Mouse (Mus musculus) liver, embryonic 11.5 days (tissue): ENCODE data around the gene Ubash3a. TPM values are rescaled to one million over a fixed set of nuclear protein-coding genes. Genes with fewer than 3 reads are reported as not detected.

ENCODE experiments used
- ATAC-seq: fragments of 200-750 bp; cut with Nextera tagmentation; replicated peaks from 2 replicates; pipeline ENCODE4 v1.8.0; 2017; ENCODE audit warnings: moderate number of reproducible peaks, mild to moderate bottlenecking, moderate TSS enrichment, moderate library complexity; ENCODE audit not compliant: low FRiP score
- DNase-seq: peaks from one replicate; pipeline ENCODE4 v3.0.0-alpha.2; 2017; ENCODE audit warnings: low spot score
- H3K27ac ChIP-seq: fragments of 300-500 bp; sonication (generic); 2 replicates; pipeline ENCODE4 v1.5.1; 2014; ENCODE audit warnings: mild to moderate bottlenecking, low read depth, low read length, control low read depth
- H3K27me3 ChIP-seq: fragments of 300-500 bp; sonication (generic); replicated peaks from 2 replicates; pipeline ENCODE4 v1.6.1; 2014; ENCODE audit warnings: low read length, mixed read lengths; ENCODE audit not compliant: control insufficient read depth, insufficient read depth
- H3K36me3 ChIP-seq: fragments of 300-500 bp; sonication (generic); 2 replicates; pipeline ENCODE4 v1.6.1; 2014; ENCODE audit warnings: mild to moderate bottlenecking, low read length, moderate library complexity, mixed read lengths; ENCODE audit not compliant: control insufficient read depth, insufficient read depth
- H3K4me1 ChIP-seq: fragments of 300-500 bp; sonication (generic); replicated peaks from 2 replicates; pipeline ENCODE4 v1.6.1; 2014; ENCODE audit warnings: low read length, mixed read lengths; ENCODE audit not compliant: control insufficient read depth, insufficient read depth
- H3K4me2 ChIP-seq: fragments of 300-500 bp; sonication (generic); 2 replicates; pipeline ENCODE4 v1.6.1; 2014; ENCODE audit warnings: mild to moderate bottlenecking, control low read depth, moderate library complexity
- H3K4me3 ChIP-seq: fragments of 300-500 bp; sonication (generic); 2 replicates; pipeline ENCODE4 v1.5.1; 2014; ENCODE audit warnings: low read depth, low read length, control low read depth
- H3K9ac ChIP-seq: fragments of 300-500 bp; sonication (generic); 2 replicates; pipeline ENCODE4 v1.6.1; 2014; ENCODE audit warnings: low read depth, low read length, control low read depth
- H3K9me3 ChIP-seq: fragments of 300-500 bp; sonication (generic); 2 replicates; pipeline ENCODE4 v1.6.1; 2016; ENCODE audit warnings: low read length, inconsistent platforms, mixed read lengths; ENCODE audit not compliant: control insufficient read depth
- WGBS: fragments of 180-500 bp; shearing (Covaris S2); extraction: QIAGEN DNeasy Blood & Tissue Kit; methylation state at CpG from one replicate; pipeline ENCODE4 v1.1.7; 2014; 5-methylcytosine and 5-hydroxymethylcytosine counted together
- polyA plus RNA-seq: library from polyadenylated mRNA; unstranded; fragments of >200 nt; fragmentation: Nextera tagmentation; extraction: Ambion mirVana; gene quantifications from 2 replicates; pipeline ENCODE4 v1.2.1, GENCODE M21; 2014

Ubash3a gene
- polyA plus RNA-seq, 1 experiment from 2014 or later: 37.9 TPM

DNA sequence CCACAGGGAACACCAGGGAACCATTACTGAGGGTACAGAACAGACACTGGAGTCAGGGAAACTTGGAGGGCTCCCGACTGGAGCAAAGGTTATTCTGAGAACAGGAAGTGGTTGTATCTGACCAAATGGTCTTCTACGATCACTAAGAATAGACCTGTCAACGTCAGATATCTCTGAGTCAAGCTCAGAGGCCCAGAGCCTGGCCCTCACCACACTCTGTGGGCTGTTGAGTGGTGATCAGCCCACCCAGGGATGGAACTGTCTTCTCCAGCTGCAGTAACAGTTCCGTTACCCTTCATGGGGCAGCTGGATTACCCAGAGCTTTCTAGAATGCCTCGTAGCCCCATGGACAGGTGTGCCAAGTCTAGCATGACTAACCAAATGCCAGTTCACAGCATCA is 37.6 kb downstream of the Ubash3a start:
- peaks cover 3% of the 10 kb centered on the region; the same call in 1 of the 2 replicates for H3K4me1 ChIP-seq
- no peak overlapping the region for H3K4me3 ChIP-seq
- DNase-seq: no peak
- ATAC-seq: no peak
- no peak overlapping the region for H3K27ac ChIP-seq
- H3K4me2 ChIP-seq: no peak overlapping the region
- H3K36me3 ChIP-seq: peaks cover 3% of the 10 kb centered on the region; the same call in 1 of the 2 replicates
- H3K9me3 ChIP-seq: no peaks in the 10 kb centered on the region
- WGBS: 40% methylated on average over 5 of the region's 5 CpGs
- H3K27me3 ChIP-seq: no peaks in the 10 kb centered on the region
- no peak overlapping the region for H3K9ac ChIP-seq

DNA sequence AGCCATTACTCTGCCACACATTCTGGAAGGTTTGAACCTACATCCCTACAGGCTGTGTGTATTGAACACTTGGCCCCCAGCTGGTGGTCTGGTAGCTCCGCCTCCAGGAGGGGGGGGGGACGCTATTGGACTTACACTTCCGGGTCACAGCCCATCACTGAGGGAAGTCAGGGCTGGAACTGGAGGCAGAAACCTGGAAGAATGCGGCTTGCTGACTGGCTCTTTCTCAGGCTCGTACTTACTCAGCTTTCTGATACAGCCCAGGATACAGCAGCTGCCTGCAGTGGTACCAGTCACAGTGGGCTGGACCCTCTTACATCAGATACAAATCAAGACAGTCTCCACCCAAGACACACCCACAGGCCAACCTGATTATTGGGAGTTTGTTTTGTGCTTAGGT is 39.5 kb downstream of the Ubash3a start:
- DNase-seq (no peak), ATAC-seq (no peak)
- H3K36me3 ChIP-seq: no peaks in the 10 kb centered on the region
- no peaks in the 10 kb centered on the region for H3K27me3 ChIP-seq
- 40% methylated on average over 5 of the region's 5 CpGs for WGBS
- H3K4me1 ChIP-seq: peaks cover 3% of the 10 kb centered on the region; the same call in 1 of the 2 replicates
- H3K4me2 ChIP-seq: no peak overlapping the region
- no peak overlapping the region for H3K27ac ChIP-seq
- H3K9me3 ChIP-seq: no peaks in the 10 kb centered on the region
- H3K4me3 ChIP-seq: no peak overlapping the region
- H3K9ac ChIP-seq: no peak overlapping the region

DNA sequence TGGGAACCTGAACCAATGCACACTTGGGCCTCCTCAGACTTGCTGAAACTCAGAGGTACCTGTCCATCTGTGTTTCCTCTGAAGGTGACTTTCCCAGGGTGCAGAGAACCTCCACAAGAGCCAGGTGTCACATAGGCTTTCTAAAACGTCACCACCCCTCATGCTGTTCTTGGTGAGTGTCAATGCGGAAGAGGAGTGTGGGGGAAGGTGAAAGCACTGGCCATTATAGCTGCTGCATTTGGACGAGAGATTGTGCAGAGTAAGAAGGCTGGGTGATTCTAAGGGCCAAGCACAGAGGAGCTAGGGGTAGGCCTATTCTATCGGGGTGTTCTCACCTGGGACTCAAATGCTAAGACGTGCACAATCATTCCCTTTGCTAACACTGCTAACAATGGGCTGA is 46.3 kb downstream of the Ubash3a start:
- no peaks in the 10 kb centered on the region for H3K27me3 ChIP-seq
- no peaks in the 10 kb centered on the region for H3K36me3 ChIP-seq
- no peak overlapping the region for H3K9ac ChIP-seq
- ATAC-seq (no peak), DNase-seq (no peak)
- H3K4me3 ChIP-seq: no peak overlapping the region
- H3K9me3 ChIP-seq: no peaks in the 10 kb centered on the region
- no peak overlapping the region for H3K4me2 ChIP-seq
- no peaks in the 10 kb centered on the region for H3K4me1 ChIP-seq
- no peak overlapping the region for H3K27ac ChIP-seq
- WGBS: 66% methylated on average over 5 of the region's 5 CpGs

DNA sequence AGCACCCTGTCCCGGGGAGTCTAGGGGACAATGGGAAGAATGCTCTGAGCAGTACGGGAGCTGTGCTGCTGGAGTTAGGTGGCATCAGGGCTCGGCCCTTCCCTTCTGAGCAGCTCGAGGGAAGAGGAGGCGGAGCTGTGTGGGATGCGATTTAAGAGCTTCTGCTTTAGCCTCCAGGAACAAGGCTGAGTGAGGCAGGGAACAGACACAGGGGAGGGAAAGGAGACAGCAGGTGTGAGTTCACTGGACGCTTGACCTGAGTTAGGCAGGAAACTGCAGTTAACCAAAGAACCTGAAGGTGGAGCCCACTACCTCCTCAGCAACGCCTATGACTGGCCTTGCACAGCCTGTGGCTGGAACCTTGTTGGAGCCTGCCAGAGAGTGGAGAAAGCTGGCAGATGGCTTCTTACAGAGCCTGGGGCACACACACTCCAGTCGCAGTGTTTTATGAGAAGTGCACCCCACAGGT is 46.8 kb downstream of the Ubash3a start:
- no peak overlapping the region for H3K27ac ChIP-seq
- 25% methylated on average over 9 of the region's 9 CpGs for WGBS
- no peaks in the 10 kb centered on the region for H3K9me3 ChIP-seq
- DNase-seq (peak; percentile 48), ATAC-seq (peak; percentile 41; the same call in 1 of the 2 replicates)
- no peaks in the 10 kb centered on the region for H3K27me3 ChIP-seq
- H3K4me3 ChIP-seq: no peak overlapping the region
- H3K36me3 ChIP-seq: no peaks in the 10 kb centered on the region
- H3K4me2 ChIP-seq: no peak overlapping the region
- H3K9ac ChIP-seq: no peak overlapping the region
- no peaks in the 10 kb centered on the region for H3K4me1 ChIP-seq

DNA sequence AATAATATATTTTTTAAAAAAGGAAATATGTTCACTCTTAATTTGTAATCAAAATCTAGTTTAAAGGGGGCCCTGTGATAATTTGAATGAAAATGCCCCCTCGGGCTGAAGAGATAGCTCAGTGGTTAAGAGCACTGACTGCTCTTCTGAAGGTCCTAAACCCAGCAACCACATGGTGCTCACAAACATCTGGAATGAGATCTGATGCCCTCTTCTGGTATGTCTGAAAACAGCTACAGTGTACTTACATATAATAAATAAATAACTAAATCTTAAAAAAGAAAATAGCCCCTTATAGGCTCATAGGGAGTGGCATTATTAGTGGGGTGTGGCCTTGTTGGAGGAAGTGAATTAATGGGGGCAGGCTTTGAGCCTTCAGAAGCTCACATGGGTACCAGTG is 49.5 kb downstream of the Ubash3a start:
- no peak overlapping the region for H3K4me2 ChIP-seq
- no peaks in the 10 kb centered on the region for H3K27me3 ChIP-seq
- no peak overlapping the region for H3K4me3 ChIP-seq
- H3K9me3 ChIP-seq: no peaks in the 10 kb centered on the region
- WGBS: 76% methylated on average over 1 of the region's 1 CpGs
- H3K36me3 ChIP-seq: no peaks in the 10 kb centered on the region
- H3K27ac ChIP-seq: no peak overlapping the region
- no peak overlapping the region for H3K9ac ChIP-seq
- ATAC-seq: no peak
- DNase-seq: no peak
- H3K4me1 ChIP-seq: no peaks in the 10 kb centered on the region

DNA sequence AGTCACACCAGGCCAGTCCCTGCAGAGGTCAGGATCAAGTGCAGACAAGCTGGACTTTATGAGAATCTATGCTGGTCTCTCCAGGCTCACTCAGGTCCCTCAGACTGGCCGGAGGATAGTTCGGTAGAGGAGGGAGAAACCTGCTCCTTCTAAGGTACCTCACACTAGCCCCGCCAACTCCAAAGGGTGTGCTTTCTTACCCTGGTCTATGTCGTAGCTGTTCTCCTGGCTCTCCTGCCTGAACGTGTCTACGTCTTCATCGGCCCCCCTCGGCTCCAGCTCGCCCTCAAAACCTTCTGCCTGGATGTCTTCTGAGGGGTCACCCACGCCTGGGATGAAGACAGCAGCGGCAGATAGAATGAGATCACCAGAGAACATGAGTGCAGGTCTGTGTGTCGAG is 50.2 kb downstream of the Ubash3a start:
- Histone ChIP-seq H3K27ac (no peak overlapping the region), H3K4me2 (no peak overlapping the region), H3K27me3 (no peaks in the 10 kb centered on the region), H3K9ac (no peak overlapping the region), H3K4me3 (no peak overlapping the region), H3K36me3 (no peaks in the 10 kb centered on the region), H3K9me3 (no peaks in the 10 kb centered on the region), H3K4me1 (no peaks in the 10 kb centered on the region)
- ATAC-seq (no peak), DNase-seq (no peak)
- 88% methylated on average over 12 of the region's 12 CpGs for WGBS

DNA sequence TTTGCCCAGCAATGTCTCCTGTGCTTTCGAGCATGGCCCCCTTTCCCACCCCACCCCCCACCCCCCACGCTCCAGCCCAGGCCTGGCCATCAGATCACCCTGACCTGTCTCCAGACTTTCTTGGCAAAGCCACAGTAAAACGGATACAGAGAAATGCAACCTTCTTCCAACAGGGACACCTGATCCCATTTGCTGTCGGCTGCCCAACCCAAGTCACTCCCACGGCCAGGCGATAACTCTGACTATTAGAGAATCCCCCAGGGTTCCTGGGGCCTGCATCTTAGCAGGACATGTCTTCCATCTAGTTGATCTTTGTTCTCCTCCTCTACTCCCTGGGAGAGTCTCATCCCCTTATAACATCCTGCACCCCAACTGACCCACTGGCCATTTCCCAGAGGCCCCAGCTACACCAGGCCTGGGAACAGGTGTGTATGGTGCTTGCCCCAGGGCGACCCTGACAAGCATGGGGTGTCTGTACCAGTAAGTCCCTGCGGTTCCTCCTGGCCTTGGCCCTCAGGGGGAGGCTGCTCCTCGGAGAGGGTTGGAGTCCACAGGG is 50.7 kb downstream of the Ubash3a start:
- Histone ChIP-seq H3K36me3 (no peaks in the 10 kb centered on the region), H3K4me1 (no peaks in the 10 kb centered on the region), H3K9me3 (no peaks in the 10 kb centered on the region), H3K4me2 (no peak overlapping the region), H3K27ac (no peak overlapping the region), H3K27me3 (no peaks in the 10 kb centered on the region), H3K4me3 (no peak overlapping the region), H3K9ac (no peak overlapping the region)
- DNase-seq (no peak), ATAC-seq (no peak)
- WGBS: 77% methylated on average over 9 of the region's 9 CpGs

DNA sequence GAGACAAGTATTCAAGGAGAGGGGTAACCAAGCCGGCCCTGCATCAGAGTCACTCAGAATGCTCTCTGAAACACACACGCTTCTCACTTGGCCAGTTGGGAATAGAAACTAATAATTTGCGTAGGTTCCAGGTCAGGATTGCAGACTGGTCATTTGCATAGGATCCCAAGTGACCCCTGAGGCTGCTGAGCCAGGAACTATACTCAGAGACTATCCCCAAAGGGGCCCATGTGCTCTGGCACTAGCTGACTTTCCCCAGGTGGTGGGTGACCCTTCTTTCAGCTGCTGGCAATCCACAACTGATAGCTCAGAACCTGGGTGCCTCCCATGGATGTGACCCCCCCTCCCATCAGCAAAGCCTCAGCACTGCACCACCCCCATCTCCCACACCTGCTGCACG is 51.5 kb downstream of the Ubash3a start:
- H3K36me3 ChIP-seq: no peaks in the 10 kb centered on the region
- 90% methylated on average over 4 of the region's 4 CpGs for WGBS
- DNase-seq (no peak), ATAC-seq (0 out of 2 replicates have a peak, but pooled peaks have one; percentile 31)
- H3K4me1 ChIP-seq: no peaks in the 10 kb centered on the region
- H3K4me3 ChIP-seq: no peak overlapping the region
- no peaks in the 10 kb centered on the region for H3K9me3 ChIP-seq
- H3K4me2 ChIP-seq: no peak overlapping the region
- H3K27me3 ChIP-seq: no peaks in the 10 kb centered on the region
- H3K9ac ChIP-seq: no peak overlapping the region
- H3K27ac ChIP-seq: no peak overlapping the region

DNA sequence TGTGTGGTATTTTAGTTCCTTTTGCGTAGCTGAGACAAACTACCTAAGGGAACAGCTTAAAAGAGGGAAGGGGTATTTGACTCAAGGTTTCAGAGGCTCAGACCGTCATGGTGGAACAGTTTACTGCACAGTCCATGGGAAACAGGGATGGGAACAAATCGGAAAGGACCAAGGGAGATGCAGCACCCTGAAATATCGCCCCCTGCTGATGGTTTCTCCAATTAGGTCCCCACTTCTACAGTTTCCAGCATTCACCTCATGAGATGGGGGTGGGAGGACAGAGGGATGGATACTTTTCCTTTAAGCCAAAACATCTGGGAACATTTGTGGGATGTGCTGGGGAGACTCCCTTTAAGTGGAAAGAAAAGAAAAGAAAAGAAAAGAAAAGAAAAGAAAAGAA is 52.2 kb downstream of the Ubash3a start:
- Histone ChIP-seq H3K4me1 (no peaks in the 10 kb centered on the region), H3K36me3 (no peaks in the 10 kb centered on the region), H3K27me3 (no peaks in the 10 kb centered on the region), H3K27ac (no peak overlapping the region), H3K9ac (no peak overlapping the region), H3K4me2 (no peak overlapping the region), H3K4me3 (no peak overlapping the region), H3K9me3 (no peaks in the 10 kb centered on the region)
- ATAC-seq: no peak
- WGBS: 69% methylated on average over 4 of the region's 4 CpGs
- no peak for DNase-seq
